Mouse (Mus musculus): ENCODE data around the gene Prkcq. TPM values are rescaled to one million over a fixed set of nuclear protein-coding genes. Genes with fewer than 3 reads are reported as not detected.
A peak's percentile ranks its signal among the peaks of the same experiment; 100 is the strongest.

Prkcq gene
- total RNA-seq (2014; rRNA removed) (12.9 and 13.5 TPM in 2 replicates), polyA plus RNA-seq (2015; fragmentation: Nextera tagmentation; extraction: Ambion mirVana) (14.8 and 18.1 TPM in 2 replicates)

DNA sequence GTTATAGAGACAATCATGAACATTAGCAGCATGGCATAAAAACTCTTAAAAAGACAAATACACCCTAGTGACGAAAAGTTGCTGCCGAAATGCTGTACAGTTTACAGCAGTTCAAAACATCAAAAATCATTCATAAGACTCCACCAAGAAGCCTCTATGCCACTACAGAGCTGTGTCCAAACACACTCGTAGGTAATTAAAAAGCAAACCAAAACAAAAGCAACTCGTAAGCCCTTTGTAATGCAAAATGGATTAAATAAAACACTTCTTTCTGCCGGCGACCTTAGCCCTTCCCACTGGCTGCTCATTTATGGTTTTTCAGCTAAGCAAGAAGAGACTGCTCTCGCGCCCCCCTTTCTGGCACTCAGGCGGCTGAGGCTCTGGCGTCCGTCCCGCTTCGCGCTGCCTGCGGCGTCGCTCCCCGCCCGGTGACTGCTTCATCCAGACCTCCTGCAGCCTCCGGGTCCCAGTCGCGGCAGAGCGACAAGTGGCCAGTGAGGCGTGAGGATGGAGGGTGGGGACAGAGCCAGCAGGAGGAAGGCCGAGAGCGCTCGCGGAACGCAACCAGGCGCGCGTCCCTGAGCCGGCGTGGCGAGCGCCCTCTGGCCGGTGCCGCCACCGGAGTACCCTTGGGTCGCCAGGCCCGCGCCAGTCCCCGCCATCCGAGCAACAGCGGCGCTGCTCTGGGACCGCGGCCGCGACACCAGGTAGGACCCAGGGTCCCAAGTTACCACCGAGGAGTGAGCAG, at the start of gene Prkcq:
TSS of gene Prkcq (plus strand) at position 355 of the 748 bp plus-strand sequence.
- H3K4me3 ChIP-seq (ENCODE audit: low read length), result peak within 1 kb of the TSS; percentile 47
- under 1% methylated on average over 51 of the region's 51 CpGs for WGBS
- H3K27me3 ChIP-seq (ENCODE audit: insufficient read depth, low read length), result no peaks in the 10 kb centered on the region
- TF ChIP-seq CTCF (IDR thresholded peaks at IDR 0.05; ENCODE audit: low read depth), result no peak
- H3K36me3 ChIP-seq (ENCODE audit: insufficient read depth, low read length), result no peaks in the 10 kb centered on the region
- DNase-seq (ENCODE audit: low spot score) (peak; percentile 74), ATAC-seq (peak; percentile 73)
- peak within 1 kb of the TSS; percentile 74 for H3K4me2 ChIP-seq (ENCODE audit: low read depth, low read length)
- H3K27ac ChIP-seq, result peak within 1 kb of the TSS; percentile 22; the same call in 1 of the 2 replicates
- no peaks in the 10 kb centered on the region for H3K9me3 ChIP-seq (ENCODE audit: low read length)
- no peaks in the 10 kb centered on the region for H3K4me1 ChIP-seq (ENCODE audit: insufficient read depth, low read length)
- H3K9ac ChIP-seq (replicated peaks; ENCODE audit: low read length), result peak within 1 kb of the TSS; percentile 44

DNA sequence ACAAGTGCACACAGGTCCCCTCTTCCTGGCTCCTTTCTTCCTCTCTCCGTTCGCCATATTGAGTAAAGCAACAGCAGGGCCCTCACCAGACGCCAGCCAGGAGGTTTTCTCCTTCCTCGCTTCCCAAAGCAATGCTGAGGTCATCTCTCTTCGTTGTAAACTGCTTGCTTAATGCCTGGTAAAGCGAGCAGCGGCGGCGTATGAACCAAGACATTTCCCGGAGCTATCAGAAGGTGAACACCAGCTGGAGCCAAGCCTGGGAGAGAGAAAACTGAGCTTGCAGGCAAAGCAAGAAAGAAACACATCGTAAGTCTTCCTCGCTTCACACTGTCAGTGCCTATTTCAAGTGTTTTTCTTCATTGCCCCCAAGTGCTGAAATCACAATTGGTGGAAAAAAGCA, 41.0 kb upstream of the Prkcq start:
- H3K9ac ChIP-seq (replicated peaks; ENCODE audit: low read length), result no peak overlapping the region
- H3K27ac ChIP-seq, result no peak overlapping the region
- ATAC-seq (no peak), DNase-seq (ENCODE audit: low spot score) (no peak)
- no peak overlapping the region for H3K4me2 ChIP-seq (ENCODE audit: low read depth, low read length)
- H3K27me3 ChIP-seq (ENCODE audit: insufficient read depth, low read length), result no peaks in the 10 kb centered on the region
- no peaks in the 10 kb centered on the region for H3K36me3 ChIP-seq (ENCODE audit: insufficient read depth, low read length)
- H3K4me3 ChIP-seq (ENCODE audit: low read length), result no peak overlapping the region
- H3K4me1 ChIP-seq (ENCODE audit: insufficient read depth, low read length), result no peaks in the 10 kb centered on the region
- 87% methylated on average over 12 of the region's 12 CpGs for WGBS
- no peaks in the 10 kb centered on the region for H3K9me3 ChIP-seq (ENCODE audit: low read length)
- no peak for TF ChIP-seq CTCF (IDR thresholded peaks at IDR 0.05; ENCODE audit: low read depth)

DNA sequence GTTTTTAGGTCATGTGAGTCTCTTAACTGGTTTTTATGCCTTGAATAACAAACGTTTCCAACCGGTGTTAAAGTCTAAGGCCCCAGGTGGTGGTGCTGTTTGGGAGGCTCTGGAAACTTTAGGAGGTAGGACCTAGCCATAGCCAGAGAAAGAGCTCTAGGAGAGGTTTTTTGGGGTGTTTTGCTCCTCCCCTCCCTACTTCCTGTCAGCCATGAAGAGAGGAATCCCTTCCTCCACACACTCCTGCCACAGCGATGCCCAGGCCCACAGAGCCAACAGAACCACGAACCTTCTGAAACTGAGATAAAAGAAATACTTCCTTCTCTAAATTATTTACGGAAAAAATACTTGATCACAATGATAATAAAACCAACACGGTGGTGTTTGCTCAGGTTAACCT, 36.2 kb upstream of the Prkcq start:
- ATAC-seq, result no peak
- Histone ChIP-seq H3K4me1 (ENCODE audit: insufficient read depth, low read length) (no peaks in the 10 kb centered on the region), H3K36me3 (ENCODE audit: insufficient read depth, low read length) (no peaks in the 10 kb centered on the region), H3K9ac (replicated peaks; ENCODE audit: low read length) (no peak overlapping the region), H3K27ac (no peak overlapping the region), H3K27me3 (ENCODE audit: insufficient read depth, low read length) (no peaks in the 10 kb centered on the region), H3K4me3 (ENCODE audit: low read length) (no peak overlapping the region), H3K4me2 (ENCODE audit: low read depth, low read length) (no peak overlapping the region), H3K9me3 (ENCODE audit: low read length) (no peaks in the 10 kb centered on the region)
- TF ChIP-seq CTCF (IDR thresholded peaks at IDR 0.05; ENCODE audit: low read depth), result no peak
- 73% methylated on average over 6 of the region's 6 CpGs for WGBS
- no peak for DNase-seq (ENCODE audit: low spot score)

DNA sequence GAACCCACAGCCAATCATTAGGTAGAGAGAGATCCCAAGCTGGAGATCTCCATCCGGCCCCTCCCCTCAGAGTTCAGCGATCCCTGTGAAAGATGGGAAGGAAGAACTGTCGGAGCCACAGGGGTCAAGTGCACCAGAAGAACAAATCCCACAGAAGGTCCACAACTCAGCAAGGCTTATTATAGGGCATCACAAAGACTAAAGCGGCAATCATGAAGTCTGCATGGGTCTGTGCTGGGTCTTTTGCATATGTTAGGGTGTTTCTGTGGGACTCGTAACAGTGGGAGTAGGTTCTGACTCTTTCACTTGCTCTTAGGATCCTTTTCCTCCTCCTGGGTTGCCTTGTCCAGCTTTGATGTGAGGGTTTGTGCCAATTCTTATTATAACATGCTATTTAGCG, 33.8 kb upstream of the Prkcq start:
- no peak for TF ChIP-seq CTCF (IDR thresholded peaks at IDR 0.05; ENCODE audit: low read depth)
- Histone ChIP-seq H3K4me1 (ENCODE audit: insufficient read depth, low read length) (no peaks in the 10 kb centered on the region), H3K27me3 (ENCODE audit: insufficient read depth, low read length) (no peaks in the 10 kb centered on the region), H3K36me3 (ENCODE audit: insufficient read depth, low read length) (no peaks in the 10 kb centered on the region), H3K4me2 (ENCODE audit: low read depth, low read length) (no peak overlapping the region), H3K27ac (no peak overlapping the region), H3K9ac (replicated peaks; ENCODE audit: low read length) (no peak overlapping the region), H3K4me3 (ENCODE audit: low read length) (no peak overlapping the region), H3K9me3 (ENCODE audit: low read length) (no peaks in the 10 kb centered on the region)
- ATAC-seq (no peak), DNase-seq (ENCODE audit: low spot score) (no peak)
- WGBS, result 92% methylated on average over 6 of the region's 6 CpGs

DNA sequence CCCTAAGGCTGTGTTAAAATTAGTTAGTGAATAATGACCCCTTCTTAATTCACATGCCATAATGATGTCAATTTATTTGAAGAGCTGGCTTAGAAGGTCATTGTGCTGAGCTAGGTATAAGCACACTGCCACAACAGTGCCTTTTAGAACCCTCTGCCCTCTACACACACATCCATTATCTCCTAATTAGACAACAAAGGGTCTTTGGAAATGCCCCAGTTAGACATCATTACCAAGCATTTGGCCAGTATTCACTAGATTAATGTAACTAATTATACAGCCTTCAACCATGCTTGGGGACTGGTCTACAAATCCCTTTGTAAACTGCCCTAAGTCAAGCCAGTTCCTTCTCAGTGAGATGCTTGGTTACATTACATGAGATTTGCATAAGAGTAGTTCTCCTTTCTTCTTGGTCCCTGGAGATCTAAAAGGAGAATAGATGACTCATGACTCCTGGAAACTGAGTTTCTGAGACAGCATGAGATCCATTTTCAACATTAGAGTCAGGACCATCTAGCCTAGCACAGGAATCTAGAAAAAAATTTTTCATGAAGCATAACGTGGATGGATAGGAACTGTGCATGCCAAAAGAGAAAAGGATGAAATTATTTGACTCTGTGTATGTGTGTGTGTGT, 32.3 kb upstream of the Prkcq start:
- 77% methylated on average over 1 of the region's 1 CpGs for WGBS
- Histone ChIP-seq H3K36me3 (ENCODE audit: insufficient read depth, low read length) (no peaks in the 10 kb centered on the region), H3K4me1 (ENCODE audit: insufficient read depth, low read length) (no peaks in the 10 kb centered on the region), H3K27ac (no peak overlapping the region), H3K9ac (replicated peaks; ENCODE audit: low read length) (no peak overlapping the region), H3K4me2 (ENCODE audit: low read depth, low read length) (no peak overlapping the region), H3K9me3 (ENCODE audit: low read length) (no peaks in the 10 kb centered on the region), H3K27me3 (ENCODE audit: insufficient read depth, low read length) (no peaks in the 10 kb centered on the region), H3K4me3 (ENCODE audit: low read length) (no peak overlapping the region)
- no peak for TF ChIP-seq CTCF (IDR thresholded peaks at IDR 0.05; ENCODE audit: low read depth)
- ATAC-seq (no peak), DNase-seq (ENCODE audit: low spot score) (no peak)

DNA sequence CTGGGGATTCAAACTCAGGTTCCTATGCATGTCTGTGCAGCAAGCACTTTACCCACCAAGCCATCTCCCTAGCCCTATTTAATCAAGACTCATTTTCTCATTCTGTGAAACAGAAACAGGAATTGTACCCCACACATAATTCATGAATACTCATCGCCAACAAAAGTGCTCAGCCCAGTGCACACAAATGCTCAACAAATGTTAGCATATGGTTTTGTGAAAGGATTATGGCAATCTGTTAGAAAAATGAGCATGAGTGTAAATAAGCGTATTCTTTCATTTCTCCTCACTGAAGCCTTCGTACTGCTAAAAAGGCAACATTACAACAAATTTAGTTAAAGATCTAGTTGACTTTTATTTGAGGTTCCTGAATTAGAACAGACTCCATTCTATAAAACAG, 31.5 kb upstream of the Prkcq start:
- TF ChIP-seq CTCF (IDR thresholded peaks at IDR 0.05; ENCODE audit: low read depth), result no peak
- H3K4me2 ChIP-seq (ENCODE audit: low read depth, low read length), result no peak overlapping the region
- H3K27ac ChIP-seq, result no peak overlapping the region
- no peaks in the 10 kb centered on the region for H3K27me3 ChIP-seq (ENCODE audit: insufficient read depth, low read length)
- no peak for DNase-seq (ENCODE audit: low spot score)
- no peaks in the 10 kb centered on the region for H3K9me3 ChIP-seq (ENCODE audit: low read length)
- 78% methylated on average over 3 of the region's 3 CpGs for WGBS
- H3K4me1 ChIP-seq (ENCODE audit: insufficient read depth, low read length), result no peaks in the 10 kb centered on the region
- H3K36me3 ChIP-seq (ENCODE audit: insufficient read depth, low read length), result no peaks in the 10 kb centered on the region
- no peak overlapping the region for H3K9ac ChIP-seq (replicated peaks; ENCODE audit: low read length)
- ATAC-seq, result no peak
- H3K4me3 ChIP-seq (ENCODE audit: low read length), result no peak overlapping the region

DNA sequence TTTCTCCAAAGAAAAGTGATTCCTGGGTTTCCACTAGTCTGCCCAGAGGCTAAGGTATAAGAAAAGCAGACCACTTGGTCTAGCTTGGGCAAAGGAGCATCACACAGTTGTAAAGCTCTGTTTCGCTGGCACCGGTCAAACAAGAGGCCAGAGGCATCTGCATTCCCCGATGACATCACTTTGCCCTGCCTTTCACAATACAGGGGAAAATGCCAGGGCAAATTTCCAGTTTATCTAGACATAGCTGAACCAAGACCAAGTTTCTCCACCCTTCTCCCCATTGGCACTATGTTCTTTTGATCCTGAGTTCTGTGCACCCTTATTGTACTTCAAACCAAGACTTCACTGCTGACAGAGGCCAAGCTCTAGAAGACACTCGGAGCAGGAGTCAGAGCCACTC, 22.8 kb upstream of the Prkcq start:
- H3K9me3 ChIP-seq (ENCODE audit: low read length), result no peaks in the 10 kb centered on the region
- DNase-seq (ENCODE audit: low spot score), result no peak
- 89% methylated on average over 4 of the region's 4 CpGs for WGBS
- no peak overlapping the region for H3K27ac ChIP-seq
- TF ChIP-seq CTCF (IDR thresholded peaks at IDR 0.05; ENCODE audit: low read depth), result no peak
- ATAC-seq, result no peak
- H3K4me3 ChIP-seq (ENCODE audit: low read length), result no peak overlapping the region
- H3K36me3 ChIP-seq (ENCODE audit: insufficient read depth, low read length), result no peaks in the 10 kb centered on the region
- no peak overlapping the region for H3K4me2 ChIP-seq (ENCODE audit: low read depth, low read length)
- no peak overlapping the region for H3K9ac ChIP-seq (replicated peaks; ENCODE audit: low read length)
- H3K27me3 ChIP-seq (ENCODE audit: insufficient read depth, low read length), result no peaks in the 10 kb centered on the region
- H3K4me1 ChIP-seq (ENCODE audit: insufficient read depth, low read length), result no peaks in the 10 kb centered on the region
